Mouse (Mus musculus): Measurements from ENCODE around the gene Polr2b. TPM values are rescaled to one million over a fixed set of nuclear protein-coding genes. Genes with fewer than 3 reads are reported as not detected.

Polr2b gene
- 102 and 109 TPM in 2 replicates for polyA plus RNA-seq (2016; fragmentation: Nextera tagmentation; extraction: Ambion mirVana)

- H3K9me3 ChIP-seq = no peaks in the 10 kb centered on the region
- peak within 1 kb of the TSS; percentile 90 for H3K27ac ChIP-seq
- peaks cover 44% of the 10 kb centered on the region for H3K36me3 ChIP-seq (replicated peaks)
- no peaks in the 10 kb centered on the region for H3K27me3 ChIP-seq
- H3K9ac ChIP-seq = peak within 1 kb of the TSS; percentile 84
- peak; percentile 96 for ATAC-seq (ENCODE audit: low FRiP score)
- 0% methylated on average over 85 of the region's 85 CpGs for WGBS
- H3K4me2 ChIP-seq = peak within 1 kb of the TSS; percentile 99
- H3K4me3 ChIP-seq (replicated peaks) = peak within 1 kb of the TSS; percentile 95
- peaks cover 34% of the 10 kb centered on the region for H3K4me1 ChIP-seq
Observed at GRCm38 (mm10) chr5:77309924-77310772, at the start of gene Polr2b, which contains the start of gene Noa1. Polr2b (plus strand) TSS chr5:77310147. Noa1 (minus strand) TSS chr5:77310084.

- H3K9ac ChIP-seq = no peak overlapping the region
- H3K27me3 ChIP-seq = peaks cover 21% of the 10 kb centered on the region; the same call in 1 of the 2 replicates
- WGBS = 80% methylated on average over 4 of the region's 4 CpGs
- H3K4me3 ChIP-seq (replicated peaks) = no peak overlapping the region
- no peak overlapping the region for H3K4me2 ChIP-seq
- no peak for ATAC-seq (ENCODE audit: low FRiP score)
- H3K36me3 ChIP-seq (replicated peaks) = no peaks in the 10 kb centered on the region
- no peak overlapping the region for H3K27ac ChIP-seq
- H3K9me3 ChIP-seq = no peaks in the 10 kb centered on the region
- H3K4me1 ChIP-seq = peaks cover 16% of the 10 kb centered on the region
Observed at GRCm38 (mm10) chr5:77261137-77261536, 48.8 kb upstream of the Polr2b start.

GRCm38 (mm10) chr5:77262105-77262504 is 47.8 kb upstream of the Polr2b start:
- peaks cover 21% of the 10 kb centered on the region for H3K4me1 ChIP-seq
- H3K9ac ChIP-seq = no peak overlapping the region
- H3K4me3 ChIP-seq (replicated peaks) = no peak overlapping the region
- 15% methylated on average over 5 of the region's 5 CpGs for WGBS
- H3K27me3 ChIP-seq = peaks cover 21% of the 10 kb centered on the region; the same call in 1 of the 2 replicates
- H3K27ac ChIP-seq = no peak overlapping the region
- H3K36me3 ChIP-seq (replicated peaks) = no peaks in the 10 kb centered on the region
- H3K4me2 ChIP-seq = no peak overlapping the region
- H3K9me3 ChIP-seq = no peaks in the 10 kb centered on the region
- no peak for ATAC-seq (ENCODE audit: low FRiP score)

GRCm38 (mm10) chr5:77265081-77265670 is 44.8 kb upstream of the Polr2b start, which contains the start of gene Rest:
Rest (plus strand) TSS chr5:77265491.
- Histone ChIP-seq H3K4me2 (peak within 1 kb of the TSS; percentile 75), H3K9me3 (no peaks in the 10 kb centered on the region), H3K36me3 (replicated peaks) (peaks cover 22% of the 10 kb centered on the region), H3K4me1 (peaks cover 25% of the 10 kb centered on the region), H3K4me3 (replicated peaks) (peak within 1 kb of the TSS; percentile 98), H3K27me3 (peaks cover 16% of the 10 kb centered on the region; the same call in 1 of the 2 replicates), H3K27ac (peak within 1 kb of the TSS; percentile 93), H3K9ac (peak within 1 kb of the TSS; percentile 95)
- WGBS = under 1% methylated on average over 48 of the region's 78 CpGs
- ATAC-seq (ENCODE audit: low FRiP score) = peak; percentile 89

- H3K27ac ChIP-seq = peak overlapping the region; percentile 93
- peak overlapping the region; percentile 95 for H3K9ac ChIP-seq
- under 1% methylated on average over 43 of the region's 53 CpGs for WGBS
- peaks cover 25% of the 10 kb centered on the region for H3K36me3 ChIP-seq (replicated peaks)
- H3K27me3 ChIP-seq = peaks cover 11% of the 10 kb centered on the region; the same call in 1 of the 2 replicates
- no peaks in the 10 kb centered on the region for H3K9me3 ChIP-seq
- H3K4me2 ChIP-seq = peak overlapping the region; percentile 75
- peak overlapping the region; percentile 98 for H3K4me3 ChIP-seq (replicated peaks)
- peak; percentile 85 for ATAC-seq (ENCODE audit: low FRiP score)
- peaks cover 24% of the 10 kb centered on the region for H3K4me1 ChIP-seq
Observed at GRCm38 (mm10) chr5:77265671-77266065, 44.3 kb upstream of the Polr2b start.

- Histone ChIP-seq H3K27me3 (peaks cover 6% of the 10 kb centered on the region; the same call in 1 of the 2 replicates), H3K4me2 (peak overlapping the region; percentile 75), H3K4me1 (peaks cover 22% of the 10 kb centered on the region), H3K9ac (peak overlapping the region; percentile 95), H3K36me3 (replicated peaks) (peaks cover 30% of the 10 kb centered on the region), H3K9me3 (no peaks in the 10 kb centered on the region), H3K27ac (peak overlapping the region; percentile 93), H3K4me3 (replicated peaks) (peak overlapping the region; percentile 98)
- peak; percentile 69 for ATAC-seq (ENCODE audit: low FRiP score)
- under 1% methylated on average over 82 of the region's 87 CpGs for WGBS
Observed at GRCm38 (mm10) chr5:77266066-77266885, 43.7 kb upstream of the Polr2b start.

GRCm38 (mm10) chr5:77266886-77267401 is 43.0 kb upstream of the Polr2b start:
- H3K27me3 ChIP-seq = peaks cover 6% of the 10 kb centered on the region; the same call in 1 of the 2 replicates
- peaks cover 15% of the 10 kb centered on the region for H3K4me1 ChIP-seq
- peak overlapping the region; percentile 93; the same call in 1 of the 2 replicates for H3K27ac ChIP-seq
- WGBS = 2% methylated on average over 11 of the region's 11 CpGs
- H3K9ac ChIP-seq = peak overlapping the region; percentile 95
- no peak for ATAC-seq (ENCODE audit: low FRiP score)
- peaks cover 36% of the 10 kb centered on the region for H3K36me3 ChIP-seq (replicated peaks)
- peak overlapping the region; percentile 98 for H3K4me3 ChIP-seq (replicated peaks)
- no peaks in the 10 kb centered on the region for H3K9me3 ChIP-seq
- peak overlapping the region; percentile 75 for H3K4me2 ChIP-seq

- Histone ChIP-seq H3K4me1 (peaks cover 11% of the 10 kb centered on the region), H3K4me2 (peak overlapping the region; percentile 75), H3K9ac (peak overlapping the region; percentile 95; the same call in 1 of the 2 replicates), H3K27ac (no peak overlapping the region), H3K36me3 (replicated peaks) (peaks cover 41% of the 10 kb centered on the region), H3K27me3 (peaks cover 6% of the 10 kb centered on the region; the same call in 1 of the 2 replicates), H3K4me3 (replicated peaks) (peak overlapping the region; percentile 98), H3K9me3 (no peaks in the 10 kb centered on the region)
- ATAC-seq (ENCODE audit: low FRiP score) = no peak
- 65% methylated on average over 4 of the region's 4 CpGs for WGBS
Observed at GRCm38 (mm10) chr5:77267441-77267840, 42.5 kb upstream of the Polr2b start.

GRCm38 (mm10) chr5:77267957-77268624 is 41.9 kb upstream of the Polr2b start:
- H3K36me3 ChIP-seq (replicated peaks) = peaks cover 46% of the 10 kb centered on the region

GRCm38 (mm10) chr5:77269399-77269798 is 40.5 kb upstream of the Polr2b start:
- WGBS = 78% methylated on average over 8 of the region's 8 CpGs
- ATAC-seq (ENCODE audit: low FRiP score) = no peak

More at GRCm38 (mm10) chr5:77267957-77268624, 41.9 kb upstream of the Polr2b start:
- Histone ChIP-seq H3K4me2 (peak overlapping the region; percentile 75; the same call in 1 of the 2 replicates), H3K27me3 (peaks cover 6% of the 10 kb centered on the region; the same call in 1 of the 2 replicates), H3K4me1 (peaks cover 10% of the 10 kb centered on the region), H3K9ac (no peak overlapping the region), H3K4me3 (replicated peaks) (no peak overlapping the region), H3K27ac (no peak overlapping the region), H3K9me3 (no peaks in the 10 kb centered on the region)
- WGBS = 95% methylated on average over 30 of the region's 30 CpGs
- ATAC-seq (ENCODE audit: low FRiP score) = no peak

GRCm38 (mm10) chr5:77273151-77273550 is 36.8 kb upstream of the Polr2b start:
- H3K9me3 ChIP-seq = no peaks in the 10 kb centered on the region
- no peak for ATAC-seq (ENCODE audit: low FRiP score)
- peaks cover under 1% of the 10 kb centered on the region; the same call in 1 of the 2 replicates for H3K4me1 ChIP-seq
- 83% methylated on average over 7 of the region's 7 CpGs for WGBS
- no peaks in the 10 kb centered on the region for H3K27me3 ChIP-seq
- H3K4me2 ChIP-seq = no peak overlapping the region
- no peak overlapping the region for H3K9ac ChIP-seq
- H3K4me3 ChIP-seq (replicated peaks) = no peak overlapping the region
- peaks cover 91% of the 10 kb centered on the region for H3K36me3 ChIP-seq (replicated peaks)
- H3K27ac ChIP-seq = no peak overlapping the region

More at GRCm38 (mm10) chr5:77269399-77269798, 40.5 kb upstream of the Polr2b start:
- Histone ChIP-seq H3K36me3 (replicated peaks) (peaks cover 59% of the 10 kb centered on the region), H3K27ac (no peak overlapping the region), H3K9ac (no peak overlapping the region), H3K4me1 (peaks cover 10% of the 10 kb centered on the region), H3K4me2 (no peak overlapping the region), H3K4me3 (replicated peaks) (no peak overlapping the region), H3K27me3 (no peaks in the 10 kb centered on the region), H3K9me3 (no peaks in the 10 kb centered on the region)

All from forebrain, embryonic 12.5 days (tissue).